Mouse (Mus musculus) lung, postnatal 0 days (tissue): ENCODE data around the gene Strn4.

Source experiments
- CTCF ChIP-seq: IDR thresholded peaks from 2 replicates; pipeline ENCODE4 v1.5.1; 2016; ENCODE audit warnings: antibody characterized with exemption, mild to moderate bottlenecking
- EP300 ChIP-seq: IDR thresholded peaks from 2 replicates; pipeline ENCODE4 v1.6.1; 2016; ENCODE audit warnings: antibody characterized with exemption, mild to moderate bottlenecking, control low read depth

DNA sequence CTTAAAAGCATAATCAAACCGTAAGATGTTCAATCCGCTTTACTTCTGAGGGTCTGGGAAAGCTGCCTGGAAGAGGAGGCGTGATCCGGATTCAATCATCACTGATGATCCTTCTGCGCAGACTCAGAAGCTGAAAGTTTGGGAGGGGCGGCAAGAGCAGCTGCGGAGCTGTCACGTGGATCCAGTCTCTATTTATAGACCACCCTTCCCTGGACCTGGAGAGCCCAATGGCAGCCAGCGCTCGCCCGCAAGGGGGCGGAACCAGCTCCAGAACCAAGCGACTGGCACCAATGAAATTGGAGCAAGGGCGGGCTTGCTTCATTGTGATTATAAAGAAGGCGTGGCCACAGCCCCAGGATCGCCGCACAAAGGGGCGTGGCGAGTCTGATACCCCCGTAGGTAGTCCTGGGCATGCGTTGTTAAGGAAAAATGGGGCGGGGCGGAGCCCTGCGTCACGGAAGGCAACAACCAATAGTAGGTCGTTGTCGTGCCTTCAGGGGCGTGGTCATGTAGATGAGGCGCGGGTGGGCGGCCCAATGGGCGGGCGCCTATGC lies 59.1 kb downstream of the Strn4 start:
- peak; percentile 48 for TF ChIP-seq CTCF
- no peak for TF ChIP-seq EP300
